Mouse (Mus musculus) common myeloid progenitor, adult 5-6 weeks (primary cell): ENCODE measurements around the gene Appl2. TPM values are rescaled to one million over a fixed set of nuclear protein-coding genes. Genes with fewer than 3 reads are reported as not detected.
"Not testable (repeated sequence)": the region's sequence is repeated elsewhere in the genome, so short reads cannot be mapped to it uniquely, and the experiment has no call there.

Experiments used
- ATAC-seq: replicated peaks from 2 replicates; pipeline ENCODE4 v1.8.0; 2016; ENCODE audit warnings: low read depth, mild to moderate bottlenecking, moderate TSS enrichment, inconsistent platforms; ENCODE audit not compliant: poor library complexity, severe bottlenecking
- total RNA-seq: library from RNA; stranded (forward); fragments of 200-1000, 187-1606 nt; gene quantifications from 2 replicates; pipeline ENCODE4 v1.2.3, GENCODE M21; 2017

Gene Appl2
- total RNA-seq, result 12.4 and 18.5 TPM in 2 replicates

DNA sequence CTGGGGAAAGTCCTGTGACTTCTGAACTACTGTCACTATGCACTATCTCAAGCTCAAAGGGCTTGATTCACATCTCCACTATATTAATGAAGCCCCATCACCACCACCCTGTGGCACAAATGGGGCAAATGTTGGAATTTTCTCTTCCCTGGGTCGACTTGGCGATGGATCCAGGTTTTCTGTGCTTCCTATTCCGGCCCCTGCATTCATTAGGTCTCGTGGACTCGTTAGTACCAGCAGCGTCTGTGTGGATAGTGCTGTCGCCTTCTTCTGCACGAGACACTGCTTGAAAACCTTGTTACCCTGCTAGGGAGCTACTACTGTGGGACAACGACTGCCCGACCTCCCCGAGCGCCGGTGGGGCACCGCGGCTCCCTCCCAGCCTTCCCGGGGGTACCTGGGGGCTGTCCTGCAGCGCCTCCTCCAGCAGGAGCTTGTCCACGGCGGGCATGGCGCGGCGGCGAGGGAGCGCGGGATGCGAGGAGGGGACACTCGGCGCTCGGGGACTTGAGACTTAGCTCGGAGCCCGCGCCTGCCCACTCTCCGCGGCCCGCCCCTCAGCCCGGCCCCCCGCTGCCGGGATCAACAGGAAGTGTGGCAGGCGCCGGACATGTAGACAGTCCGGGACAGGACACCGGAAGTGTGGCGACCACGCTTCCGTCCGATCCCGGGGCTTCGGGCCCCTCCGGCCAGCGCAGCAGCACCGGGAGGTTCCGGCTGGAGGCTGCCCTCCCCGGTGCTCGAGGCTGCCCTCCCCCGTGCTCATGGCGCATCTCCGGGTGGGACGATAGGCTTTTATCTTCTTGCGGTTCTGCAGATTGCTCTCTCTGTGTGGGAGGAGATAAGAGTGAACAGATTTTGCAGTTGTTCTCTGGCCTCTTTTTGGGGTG lies at the start of gene Appl2:
Gene Appl2, minus strand, starts transcription at position 608 of the 890 bp plus-strand sequence.
- ATAC-seq, result peak; percentile 51

GRCm38 (mm10) chr10:83696226-83696625 lies 47.7 kb upstream of the Appl2 start:
- ATAC-seq, result no peak

GRCm38 (mm10) chr10:83692175-83692895 lies 43.8 kb upstream of the Appl2 start:
- peak; percentile 54 for ATAC-seq

DNA sequence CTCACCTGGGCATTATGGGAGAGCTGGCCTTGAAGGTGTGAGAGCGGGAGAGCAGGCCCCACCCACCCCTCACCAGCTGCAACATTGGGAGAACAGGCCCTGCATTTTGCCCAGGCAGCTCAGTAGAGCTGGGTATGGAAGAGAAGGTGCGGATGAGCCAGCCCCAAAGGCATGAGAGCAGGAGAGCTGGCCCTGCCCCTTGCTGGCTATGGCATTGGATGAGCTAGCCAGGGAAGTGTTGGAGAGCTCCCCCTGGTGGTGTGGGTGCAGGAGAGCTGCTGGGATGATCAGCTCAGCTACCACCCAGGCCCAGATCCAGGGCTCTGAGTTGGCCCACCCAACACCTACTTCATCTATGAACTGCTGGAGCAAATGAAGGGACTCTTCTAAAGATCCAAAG lies 39.7 kb upstream of the Appl2 start:
- no peak for ATAC-seq

- no peak for ATAC-seq
Observed at GRCm38 (mm10) chr10:83681334-83681733, 32.8 kb upstream of the Appl2 start.

DNA sequence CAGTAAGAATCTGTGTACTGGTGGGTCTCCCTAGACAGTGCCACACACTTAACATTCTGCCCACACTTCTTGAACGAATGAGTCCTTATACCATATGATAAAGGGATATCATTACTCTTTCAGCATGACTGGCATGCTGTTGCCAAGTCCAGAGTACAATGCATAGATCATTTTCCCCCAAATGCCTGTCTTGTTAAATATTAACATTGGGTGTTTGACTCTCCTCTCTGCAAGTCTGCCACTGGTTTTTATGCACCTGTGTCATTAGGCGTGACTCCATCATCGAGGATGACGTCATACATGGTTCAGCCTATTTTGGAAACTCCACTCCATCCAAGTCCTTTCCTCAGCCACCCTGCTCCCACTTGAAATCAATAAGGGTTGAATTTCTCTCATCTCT lies 18.0 kb upstream of the Appl2 start:
- no peak for ATAC-seq

DNA sequence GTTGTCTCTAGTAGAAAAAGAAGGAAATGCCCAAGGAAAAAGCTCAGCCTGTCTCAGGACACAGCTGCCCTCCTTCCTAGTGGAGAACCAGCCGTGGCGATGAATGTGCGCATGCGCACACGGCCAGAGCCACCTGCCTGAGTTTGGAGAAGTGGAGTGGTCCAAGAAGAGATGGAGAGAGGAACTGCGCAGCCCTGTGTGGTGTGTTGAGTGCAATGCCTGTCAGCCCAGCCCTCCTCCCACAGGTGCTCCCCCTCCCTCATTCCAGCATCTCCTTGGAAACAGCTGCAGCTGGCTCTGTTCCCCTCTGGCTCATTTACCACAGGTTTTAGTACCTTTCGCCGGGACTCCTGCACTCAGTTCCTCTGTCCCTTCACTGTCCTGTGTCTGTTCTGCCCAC lies 13.4 kb upstream of the Appl2 start:
- ATAC-seq, result no peak

DNA sequence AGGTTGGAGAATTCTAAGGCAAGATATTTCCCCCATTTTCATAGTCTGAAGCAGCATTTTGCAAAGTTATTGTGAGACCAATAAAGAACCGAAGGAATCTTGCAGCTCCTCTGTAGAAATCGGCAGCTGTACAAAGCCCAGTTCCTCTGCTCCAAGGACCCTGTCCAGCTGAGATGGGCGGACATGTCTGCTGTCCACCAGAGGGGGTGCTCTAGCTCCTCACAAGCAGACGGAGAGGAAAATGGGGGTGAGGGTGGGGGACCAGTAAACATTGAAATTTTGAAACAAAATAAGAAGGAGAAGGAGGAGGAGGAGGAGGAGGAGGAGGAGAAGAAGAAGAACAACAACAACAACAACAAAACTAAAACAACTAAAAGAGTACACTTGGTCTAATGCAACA lies 12.1 kb upstream of the Appl2 start:
- ATAC-seq, result no peak

DNA sequence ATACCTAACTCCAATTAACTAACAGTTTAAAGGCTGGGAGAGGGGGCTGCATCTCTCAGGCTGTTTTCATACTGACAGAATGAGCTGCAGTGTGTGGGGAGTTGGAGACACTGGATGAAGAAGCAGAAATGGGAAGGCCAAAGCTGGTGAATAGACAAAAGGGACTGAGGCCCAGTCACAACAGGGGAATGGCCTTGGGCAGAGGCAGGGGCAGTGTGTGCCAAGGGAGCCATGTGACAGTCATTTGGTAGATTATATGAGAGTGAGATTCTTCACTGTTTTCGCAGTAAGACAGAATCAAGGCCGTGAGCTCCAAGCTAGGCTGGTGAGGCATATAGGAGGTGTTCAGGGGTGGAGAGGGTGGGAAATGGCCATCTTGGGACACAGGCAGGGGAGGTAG lies 6.1 kb upstream of the Appl2 start:
- ATAC-seq, result no peak

DNA sequence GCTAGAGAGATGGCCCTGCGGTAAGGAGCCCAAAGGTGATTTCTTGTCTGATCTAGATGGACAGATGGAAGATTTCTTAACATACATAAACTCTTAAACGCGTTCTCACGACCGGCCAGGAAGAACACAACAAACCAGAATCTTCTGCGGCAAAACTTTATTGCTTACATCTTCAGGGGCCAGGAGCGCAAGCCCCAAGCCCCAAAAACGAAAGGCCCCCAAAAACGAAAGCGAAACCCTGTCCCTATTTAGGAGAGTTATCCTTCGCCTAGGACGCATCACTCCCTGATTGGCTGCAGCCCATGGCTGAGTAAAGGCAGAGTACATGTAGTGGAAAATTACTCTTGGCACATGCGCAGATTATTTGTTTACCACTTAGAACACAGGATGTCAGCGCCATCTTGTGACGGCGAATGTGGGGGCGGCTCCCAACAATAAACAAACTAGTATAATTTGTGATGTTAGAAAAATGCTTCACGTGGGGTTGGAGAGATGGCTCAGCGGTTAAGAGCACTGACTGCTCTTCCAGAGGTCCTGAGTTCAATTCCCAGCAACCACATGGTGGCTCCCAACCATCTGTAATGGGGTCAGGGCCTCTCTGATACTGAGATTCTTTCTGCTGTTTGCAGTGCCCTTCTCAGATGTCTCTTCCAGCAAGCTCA lies 3.8 kb upstream of the Appl2 start:
- ATAC-seq, result not testable (repeated sequence)

GRCm38 (mm10) chr10:83649037-83649436 lies 499 bp upstream of the Appl2 start:
- no peak for ATAC-seq

GRCm38 (mm10) chr10:83646351-83646885 lies 2.1 kb downstream of the Appl2 start:
- ATAC-seq, result 0 out of 2 replicates have a peak, but pooled peaks have one; percentile 6

GRCm38 (mm10) chr10:83645716-83645990 lies 2.9 kb downstream of the Appl2 start:
- no peak for ATAC-seq

DNA sequence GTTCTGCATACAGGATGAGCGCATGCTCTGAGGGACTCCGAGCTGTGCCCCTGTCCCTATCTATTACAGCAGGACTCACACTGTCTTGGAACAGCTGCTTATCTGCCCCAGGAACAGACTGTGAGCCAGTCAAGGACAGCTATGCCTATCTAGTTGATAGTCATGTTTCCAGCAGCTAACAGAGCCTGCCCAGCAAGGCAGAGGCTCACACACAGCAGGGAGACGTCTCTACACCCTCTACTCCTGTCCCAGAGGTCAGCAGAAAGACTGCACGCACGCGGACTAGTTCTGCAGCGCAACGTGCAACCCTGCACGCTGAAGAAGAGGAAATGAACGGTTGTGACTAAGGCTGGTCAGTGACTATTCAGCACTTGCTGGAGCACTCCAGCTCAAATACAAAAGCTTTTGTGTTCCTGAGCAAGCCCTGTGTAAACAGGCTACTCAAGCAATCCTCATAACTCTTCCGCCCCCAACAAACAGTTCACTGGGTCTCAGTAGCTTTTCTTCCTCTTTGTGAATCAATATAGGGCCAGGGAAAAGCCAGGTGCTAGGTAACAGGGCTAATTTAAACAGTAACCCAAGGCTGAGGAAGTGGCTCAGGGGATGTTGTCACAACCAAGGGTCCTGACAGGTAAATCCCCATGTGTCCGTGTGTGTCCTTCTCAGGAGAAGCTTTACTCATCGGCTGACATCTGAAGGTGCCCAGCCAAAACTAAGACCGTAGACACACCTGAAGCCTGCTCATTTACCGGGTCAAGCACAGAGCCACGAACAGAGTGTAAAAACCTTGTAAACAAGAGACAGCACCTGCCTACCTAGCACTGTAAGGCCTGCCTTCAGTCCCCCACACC lies 3.4 kb downstream of the Appl2 start:
- peak; percentile 73 for ATAC-seq

GRCm38 (mm10) chr10:83644167-83644566 lies 4.4 kb downstream of the Appl2 start:
- no peak for ATAC-seq

DNA sequence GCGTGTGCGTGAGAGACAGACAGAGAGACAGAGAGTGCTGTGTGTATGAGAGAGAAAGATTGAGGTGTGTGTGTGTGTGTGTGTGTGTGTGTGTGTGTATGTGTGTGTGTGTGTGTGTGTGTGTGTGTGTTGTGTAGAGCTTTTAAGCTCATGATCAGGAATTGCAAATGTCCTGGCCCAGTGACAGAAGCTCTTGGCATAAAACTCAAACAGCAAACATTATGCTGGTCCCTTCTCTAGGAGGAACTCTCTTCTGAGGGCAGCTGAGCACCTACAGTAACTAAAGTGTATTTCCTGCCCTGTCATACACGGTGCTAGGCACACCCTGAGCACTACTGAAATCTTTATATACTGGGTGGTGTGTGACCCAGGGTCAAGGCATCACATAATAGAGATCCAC lies 6.9 kb downstream of the Appl2 start:
- ATAC-seq, result no peak

DNA sequence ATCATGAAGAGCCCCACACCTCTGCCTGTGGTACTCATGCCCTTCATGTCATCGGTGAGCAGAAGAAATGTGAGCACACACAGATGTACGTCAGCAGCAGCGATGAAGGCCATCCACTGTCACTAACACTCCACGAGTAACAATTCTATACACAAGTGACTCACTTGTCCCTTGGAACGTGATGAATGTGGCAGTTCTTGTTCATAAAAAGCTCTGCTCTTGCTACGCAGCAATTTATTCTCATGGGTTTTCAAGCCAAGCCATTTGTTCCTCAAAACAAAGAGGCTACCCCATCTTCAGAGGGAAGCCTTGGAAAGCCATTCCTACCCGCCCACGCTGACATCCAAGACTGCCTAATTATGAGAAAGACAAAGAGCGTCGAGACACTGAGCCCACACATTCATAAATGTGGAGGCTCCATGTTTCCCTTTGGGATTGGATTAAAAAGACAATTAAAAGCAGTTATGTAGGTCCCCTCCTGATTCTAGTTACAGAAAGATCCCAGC lies 8.6 kb downstream of the Appl2 start:
- no peak for ATAC-seq

GRCm38 (mm10) chr10:83637295-83637694 lies 11.2 kb downstream of the Appl2 start:
- ATAC-seq, result peak; percentile 87

DNA sequence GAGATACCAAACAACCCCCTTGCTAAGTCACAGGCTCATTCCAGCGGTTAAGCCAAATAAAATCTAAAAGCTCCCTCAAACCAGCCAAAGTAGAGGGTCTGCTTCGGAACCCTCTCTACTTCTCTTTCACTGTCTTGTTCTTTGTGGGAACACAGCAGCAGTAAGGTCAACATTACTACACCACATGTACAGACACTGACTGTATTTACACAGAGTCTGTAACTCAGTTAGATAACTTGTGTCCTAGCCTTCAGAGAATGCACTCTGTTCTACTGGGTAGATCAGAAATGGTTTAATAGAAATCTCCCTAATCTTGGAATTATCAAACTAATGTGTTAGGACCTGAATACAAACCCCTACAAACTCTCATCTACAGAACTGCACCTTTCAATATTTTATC lies 12.3 kb downstream of the Appl2 start:
- no peak for ATAC-seq

DNA sequence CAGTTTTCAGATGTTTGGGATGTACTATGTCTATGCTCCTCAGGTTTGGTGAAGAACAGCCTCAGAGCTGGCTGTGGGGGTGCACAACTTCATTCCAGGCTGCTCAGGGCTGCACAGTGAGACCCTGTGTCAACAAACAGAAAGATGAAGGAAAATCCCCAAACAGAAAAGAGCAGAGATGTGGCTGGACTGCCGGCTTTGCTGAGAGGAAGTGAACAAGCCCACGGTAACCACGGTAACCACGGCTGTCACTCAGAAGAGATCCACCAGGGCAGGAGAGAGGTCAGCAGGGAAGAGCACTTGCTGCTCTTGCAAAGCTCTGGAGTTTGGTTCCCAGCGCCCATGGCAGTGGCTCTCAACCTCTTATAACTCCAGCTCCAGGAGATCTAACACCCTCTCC lies 14.1 kb downstream of the Appl2 start:
- ATAC-seq, result peak; percentile 87
